Mouse (Mus musculus): ENCODE data around the gene Ppp2r5b. TPM values are rescaled to one million over a fixed set of nuclear protein-coding genes. Genes with fewer than 3 reads are reported as not detected.

Ppp2r5b gene
- polyA plus RNA-seq, 1 experiment from 2014 or later: 22.2 TPM

GRCm38 (mm10) chr19:6264945-6265344, 29.3 kb upstream of the Ppp2r5b start:
- H3K36me3 ChIP-seq (ENCODE audit: control insufficient read depth, insufficient read depth, low read length): peaks cover 18% of the 10 kb centered on the region
- H3K27ac ChIP-seq (ENCODE audit: low read depth, low read length): no peak overlapping the region
- 82% methylated on average over 8 of the region's 8 CpGs for WGBS (ENCODE audit: insufficient replicate concordance)
- H3K9me3 ChIP-seq (replicated peaks; ENCODE audit: control insufficient read depth, low read length): no peaks in the 10 kb centered on the region
- no peak overlapping the region for H3K9ac ChIP-seq (ENCODE audit: low read depth, low read length)
- no peak for ATAC-seq (replicated peaks; ENCODE audit: insufficient number of reproducible peaks, low FRiP score, low TSS enrichment)
- 0 out of 2 replicates have a peak, but pooled peaks cover 3% of the 10 kb centered on the region for H3K27me3 ChIP-seq (ENCODE audit: control insufficient read depth, insufficient read depth, low read length)
- no peaks in the 10 kb centered on the region for H3K4me1 ChIP-seq (ENCODE audit: control insufficient read depth, insufficient read depth, low read length)
- no peak overlapping the region for H3K4me2 ChIP-seq
- H3K4me3 ChIP-seq (ENCODE audit: low read depth, low read length): no peak overlapping the region

DNA sequence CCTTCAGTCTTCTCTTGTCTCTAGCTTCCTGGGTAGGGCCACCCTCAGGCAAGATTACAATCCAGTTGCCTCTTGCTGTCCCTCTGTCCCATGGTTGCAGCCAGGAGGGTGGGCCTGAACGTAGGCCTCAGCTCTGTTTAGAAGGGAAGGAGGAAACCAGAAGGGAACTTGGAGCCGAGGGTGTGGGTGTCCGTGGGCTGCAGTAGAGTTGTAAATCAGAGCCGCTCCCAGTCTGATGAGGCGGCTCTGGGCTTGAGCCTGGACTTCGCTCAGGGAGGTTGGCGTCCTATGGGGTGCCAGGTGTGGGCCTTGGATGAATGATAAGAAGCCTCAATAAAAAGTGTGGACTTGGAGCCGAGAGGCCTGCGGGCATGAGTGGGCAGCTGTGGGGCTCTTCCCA, 28.5 kb upstream of the Ppp2r5b start:
- Histone ChIP-seq H3K4me3 (ENCODE audit: low read depth, low read length) (no peak overlapping the region), H3K9ac (ENCODE audit: low read depth, low read length) (peak overlapping the region; percentile 10; the same call in 1 of the 2 replicates), H3K9me3 (replicated peaks; ENCODE audit: control insufficient read depth, low read length) (no peaks in the 10 kb centered on the region), H3K27ac (ENCODE audit: low read depth, low read length) (no peak overlapping the region), H3K27me3 (ENCODE audit: control insufficient read depth, insufficient read depth, low read length) (0 out of 2 replicates have a peak, but pooled peaks cover 3% of the 10 kb centered on the region), H3K4me1 (ENCODE audit: control insufficient read depth, insufficient read depth, low read length) (no peaks in the 10 kb centered on the region), H3K36me3 (ENCODE audit: control insufficient read depth, insufficient read depth, low read length) (peaks cover 22% of the 10 kb centered on the region), H3K4me2 (no peak overlapping the region)
- 68% methylated on average over 9 of the region's 9 CpGs for WGBS (ENCODE audit: insufficient replicate concordance)
- no peak for ATAC-seq (replicated peaks; ENCODE audit: insufficient number of reproducible peaks, low FRiP score, low TSS enrichment)

- 85% methylated on average over 8 of the region's 8 CpGs for WGBS (ENCODE audit: insufficient replicate concordance)
- Histone ChIP-seq H3K36me3 (ENCODE audit: control insufficient read depth, insufficient read depth, low read length) (peaks cover 33% of the 10 kb centered on the region), H3K4me2 (no peak overlapping the region)
These were observed 27.3 kb upstream of the Ppp2r5b start for GRCm38 (mm10) chr19:6262839-6263433.

DNA sequence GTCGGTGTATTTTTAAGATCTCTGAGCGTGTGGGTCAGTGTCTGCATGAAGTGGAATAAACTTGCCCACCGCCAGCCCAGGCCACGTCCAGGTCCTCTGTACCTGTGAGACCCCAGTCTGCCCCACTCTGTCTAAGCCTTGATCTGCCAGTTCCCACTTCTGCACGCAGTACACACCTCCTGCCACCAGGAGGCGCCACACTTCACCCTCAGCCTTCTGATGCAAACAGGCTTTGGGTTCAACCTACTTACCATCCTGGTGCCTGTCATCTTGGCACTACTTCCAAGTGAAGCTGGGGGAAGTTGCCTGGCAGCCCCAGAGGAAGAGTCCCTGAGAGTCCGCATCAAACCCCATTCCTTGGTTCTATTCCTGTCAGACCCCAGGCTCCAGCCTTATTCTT, 26.6 kb upstream of the Ppp2r5b start:
- Histone ChIP-seq H3K36me3 (ENCODE audit: control insufficient read depth, insufficient read depth, low read length) (peaks cover 35% of the 10 kb centered on the region), H3K9ac (ENCODE audit: low read depth, low read length) (no peak overlapping the region), H3K27me3 (ENCODE audit: control insufficient read depth, insufficient read depth, low read length) (0 out of 2 replicates have a peak, but pooled peaks cover 2% of the 10 kb centered on the region), H3K27ac (ENCODE audit: low read depth, low read length) (no peak overlapping the region), H3K4me1 (ENCODE audit: control insufficient read depth, insufficient read depth, low read length) (no peaks in the 10 kb centered on the region), H3K9me3 (replicated peaks; ENCODE audit: control insufficient read depth, low read length) (no peaks in the 10 kb centered on the region), H3K4me2 (no peak overlapping the region), H3K4me3 (ENCODE audit: low read depth, low read length) (no peak overlapping the region)
- WGBS (ENCODE audit: insufficient replicate concordance): 60% methylated on average over 7 of the region's 7 CpGs
- ATAC-seq (replicated peaks; ENCODE audit: insufficient number of reproducible peaks, low FRiP score, low TSS enrichment): no peak

More at GRCm38 (mm10) chr19:6262839-6263433, 27.3 kb upstream of the Ppp2r5b start:
- H3K9me3 ChIP-seq (replicated peaks; ENCODE audit: control insufficient read depth, low read length): no peaks in the 10 kb centered on the region
- no peak overlapping the region for H3K27ac ChIP-seq (ENCODE audit: low read depth, low read length)
- H3K27me3 ChIP-seq (ENCODE audit: control insufficient read depth, insufficient read depth, low read length): 0 out of 2 replicates have a peak, but pooled peaks cover 3% of the 10 kb centered on the region
- no peak overlapping the region for H3K4me3 ChIP-seq (ENCODE audit: low read depth, low read length)
- no peak for ATAC-seq (replicated peaks; ENCODE audit: insufficient number of reproducible peaks, low FRiP score, low TSS enrichment)
- no peak overlapping the region for H3K9ac ChIP-seq (ENCODE audit: low read depth, low read length)
- H3K4me1 ChIP-seq (ENCODE audit: control insufficient read depth, insufficient read depth, low read length): no peaks in the 10 kb centered on the region

DNA sequence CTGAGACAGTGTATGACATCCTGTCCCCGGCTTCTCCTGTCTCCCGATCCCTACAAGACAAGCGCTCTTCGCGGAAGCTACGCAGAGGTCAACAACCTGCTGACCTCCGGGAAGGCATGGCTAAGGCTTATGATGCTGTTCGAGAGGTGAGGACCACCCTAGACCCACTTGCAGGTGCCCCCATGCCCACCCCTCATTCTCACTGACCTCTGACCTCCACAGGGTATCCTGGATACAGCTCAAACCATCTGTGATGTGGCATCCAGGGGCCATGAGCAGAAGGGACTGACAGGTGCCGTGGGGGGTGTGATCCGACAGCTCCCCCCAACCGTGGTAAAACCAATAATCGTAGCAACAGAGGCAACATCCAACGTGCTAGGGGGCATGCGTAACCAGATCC, 25.7 kb upstream of the Ppp2r5b start:
- no peaks in the 10 kb centered on the region for H3K27me3 ChIP-seq (ENCODE audit: control insufficient read depth, insufficient read depth, low read length)
- H3K36me3 ChIP-seq (ENCODE audit: control insufficient read depth, insufficient read depth, low read length): peaks cover 42% of the 10 kb centered on the region
- H3K4me2 ChIP-seq: no peak overlapping the region

DNA sequence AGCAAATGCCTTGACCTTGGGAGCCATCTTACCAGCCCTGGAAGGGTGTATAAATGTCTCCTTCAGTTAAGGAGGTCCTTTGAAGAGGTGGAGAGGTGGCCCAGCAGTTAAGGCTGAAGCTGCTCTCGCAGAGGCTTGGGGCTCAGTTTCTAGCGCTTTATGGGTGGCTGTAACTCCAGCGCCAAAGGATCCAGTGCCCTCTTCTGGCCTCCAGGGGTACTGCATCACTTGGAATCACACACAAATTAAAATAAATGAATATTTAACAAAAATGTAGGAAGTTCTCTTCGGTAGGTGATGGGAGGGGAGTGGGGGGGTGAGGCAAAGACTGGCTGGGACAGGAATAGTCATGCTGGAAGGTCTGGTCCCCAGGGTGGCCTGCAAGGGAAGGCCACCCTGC, 25.3 kb upstream of the Ppp2r5b start:
- Histone ChIP-seq H3K9ac (ENCODE audit: low read depth, low read length) (no peak overlapping the region), H3K36me3 (ENCODE audit: control insufficient read depth, insufficient read depth, low read length) (peaks cover 42% of the 10 kb centered on the region), H3K4me2 (no peak overlapping the region), H3K4me1 (ENCODE audit: control insufficient read depth, insufficient read depth, low read length) (no peaks in the 10 kb centered on the region), H3K27me3 (ENCODE audit: control insufficient read depth, insufficient read depth, low read length) (no peaks in the 10 kb centered on the region), H3K4me3 (ENCODE audit: low read depth, low read length) (no peak overlapping the region), H3K27ac (ENCODE audit: low read depth, low read length) (no peak overlapping the region), H3K9me3 (replicated peaks; ENCODE audit: control insufficient read depth, low read length) (no peaks in the 10 kb centered on the region)
- WGBS (ENCODE audit: insufficient replicate concordance): 78% methylated on average over 4 of the region's 4 CpGs
- ATAC-seq (replicated peaks; ENCODE audit: insufficient number of reproducible peaks, low FRiP score, low TSS enrichment): no peak

More for the DNA sequence above, 25.7 kb upstream of the Ppp2r5b start:
- Histone ChIP-seq H3K9ac (ENCODE audit: low read depth, low read length) (no peak overlapping the region), H3K4me3 (ENCODE audit: low read depth, low read length) (no peak overlapping the region), H3K4me1 (ENCODE audit: control insufficient read depth, insufficient read depth, low read length) (no peaks in the 10 kb centered on the region), H3K27ac (ENCODE audit: low read depth, low read length) (no peak overlapping the region), H3K9me3 (replicated peaks; ENCODE audit: control insufficient read depth, low read length) (no peaks in the 10 kb centered on the region)
- no peak for ATAC-seq (replicated peaks; ENCODE audit: insufficient number of reproducible peaks, low FRiP score, low TSS enrichment)
- WGBS (ENCODE audit: insufficient replicate concordance): 89% methylated on average over 14 of the region's 14 CpGs

DNA sequence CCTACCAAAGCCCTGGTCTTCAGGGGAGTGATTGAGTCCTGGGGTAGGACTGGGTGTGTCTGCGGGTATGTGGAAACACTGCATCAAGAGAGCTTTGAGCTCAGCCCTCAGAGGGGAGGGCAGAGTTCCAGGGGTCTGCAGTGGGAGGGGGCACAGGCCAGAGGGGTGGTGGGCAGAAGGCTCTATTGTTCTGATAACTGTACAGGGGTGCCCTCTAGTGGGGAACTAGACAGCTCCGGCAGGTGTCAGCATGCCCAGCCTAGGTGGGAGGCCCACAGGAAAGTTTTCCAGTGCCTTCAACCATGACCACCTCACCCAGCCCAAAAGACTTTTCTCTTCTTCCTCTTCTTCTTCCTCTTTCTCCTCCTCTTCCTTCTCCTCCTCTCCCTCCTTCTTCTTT, 24.8 kb upstream of the Ppp2r5b start:
- no peak for ATAC-seq (replicated peaks; ENCODE audit: insufficient number of reproducible peaks, low FRiP score, low TSS enrichment)
- H3K36me3 ChIP-seq (ENCODE audit: control insufficient read depth, insufficient read depth, low read length): peaks cover 45% of the 10 kb centered on the region
- H3K9ac ChIP-seq (ENCODE audit: low read depth, low read length): no peak overlapping the region
- H3K4me2 ChIP-seq: no peak overlapping the region
- WGBS (ENCODE audit: insufficient replicate concordance): 81% methylated on average over 2 of the region's 2 CpGs
- no peaks in the 10 kb centered on the region for H3K4me1 ChIP-seq (ENCODE audit: control insufficient read depth, insufficient read depth, low read length)
- no peaks in the 10 kb centered on the region for H3K9me3 ChIP-seq (replicated peaks; ENCODE audit: control insufficient read depth, low read length)
- H3K27me3 ChIP-seq (ENCODE audit: control insufficient read depth, insufficient read depth, low read length): no peaks in the 10 kb centered on the region
- H3K4me3 ChIP-seq (ENCODE audit: low read depth, low read length): no peak overlapping the region
- no peak overlapping the region for H3K27ac ChIP-seq (ENCODE audit: low read depth, low read length)

GRCm38 (mm10) chr19:6253021-6253420, 17.3 kb upstream of the Ppp2r5b start:
- 93% methylated on average over 4 of the region's 4 CpGs for WGBS (ENCODE audit: insufficient replicate concordance)
- H3K36me3 ChIP-seq (ENCODE audit: control insufficient read depth, insufficient read depth, low read length): peaks cover 36% of the 10 kb centered on the region
- no peaks in the 10 kb centered on the region for H3K27me3 ChIP-seq (ENCODE audit: control insufficient read depth, insufficient read depth, low read length)
- H3K4me2 ChIP-seq: no peak overlapping the region
- H3K27ac ChIP-seq (ENCODE audit: low read depth, low read length): no peak overlapping the region
- H3K9me3 ChIP-seq (replicated peaks; ENCODE audit: control insufficient read depth, low read length): no peaks in the 10 kb centered on the region
- no peak overlapping the region for H3K9ac ChIP-seq (ENCODE audit: low read depth, low read length)
- H3K4me3 ChIP-seq (ENCODE audit: low read depth, low read length): no peak overlapping the region
- no peaks in the 10 kb centered on the region for H3K4me1 ChIP-seq (ENCODE audit: control insufficient read depth, insufficient read depth, low read length)
- ATAC-seq (replicated peaks; ENCODE audit: insufficient number of reproducible peaks, low FRiP score, low TSS enrichment): no peak
